Mouse (Mus musculus): ENCODE data around the gene Cadm4. TPM values are rescaled to one million over a fixed set of nuclear protein-coding genes. Genes with fewer than 3 reads are reported as not detected.

Cadm4 gene
- total and polyA plus RNA-seq, 3 experiments, result 0.16 to 0.59 (median 0.36) TPM

DNA sequence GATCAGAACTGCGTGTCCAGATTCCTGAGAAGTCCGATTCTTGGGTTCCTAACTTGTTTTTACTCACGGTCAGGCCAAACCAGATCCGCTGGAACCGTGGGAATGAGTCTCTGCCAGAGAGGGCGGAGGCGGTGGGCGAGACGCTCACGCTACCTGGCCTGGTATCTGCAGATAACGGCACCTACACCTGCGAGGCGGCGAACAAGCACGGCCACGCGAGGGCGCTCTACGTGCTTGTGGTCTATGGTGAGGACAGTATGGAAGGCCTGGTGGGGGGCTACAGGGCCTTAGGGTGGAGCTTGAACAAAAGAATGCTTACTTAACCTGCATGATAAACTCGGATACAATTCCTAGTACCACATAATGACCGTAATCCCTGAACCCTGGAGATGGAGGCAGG lies 19.7 kb downstream of the Cadm4 start:
- peaks cover 9% of the 10 kb centered on the region for H3K27me3 ChIP-seq (replicated peaks)

DNA sequence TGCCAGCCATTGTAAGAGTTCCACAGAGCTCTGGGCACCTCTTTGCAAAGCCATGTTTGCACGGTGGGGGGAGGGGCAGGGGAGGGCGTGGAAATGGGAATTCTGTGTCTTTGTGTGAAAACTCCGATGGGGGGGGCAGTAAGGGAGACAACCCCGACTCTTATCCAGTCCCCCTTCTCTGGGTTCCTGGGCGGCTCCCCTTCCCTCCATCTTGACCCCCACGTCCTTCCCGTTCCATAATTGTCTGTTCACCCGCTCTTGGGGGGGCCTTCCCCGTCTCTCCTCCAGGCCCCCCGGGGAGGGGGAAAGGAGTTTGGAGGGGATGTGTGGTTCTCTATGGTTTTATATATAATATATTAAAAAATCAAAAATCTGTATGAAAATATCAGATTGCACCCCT lies 22.2 kb downstream of the Cadm4 start:
- H3K27me3 ChIP-seq (replicated peaks), result peaks cover 5% of the 10 kb centered on the region
- dilution Hi-C loops (cut with MboI; ENCODE audit: extremely low pct_ligation_motif_present, extremely low pct_unique_long_range_greater_than_20kb, low sequenced_read_pairs), result no loop called here
- TF ChIP-seq MAX (IDR thresholded peaks at IDR 0.05; ENCODE audit: low read length), result no peak
- no peak for TF ChIP-seq MEF2A (IDR thresholded peaks at IDR 0.05; ENCODE audit: borderline replicate concordance, low read depth, low read length)
- TF ChIP-seq SMC3 (IDR thresholded peaks at IDR 0.05; ENCODE audit: low read depth, low read length), result no peak

More for the DNA sequence above, 19.7 kb downstream of the Cadm4 start:
- Histone ChIP-seq H3K4me2 (ENCODE audit: insufficient read depth, low read depth, poor library complexity, severe bottlenecking) (no peak overlapping the region), H3K9ac (ENCODE audit: insufficient read depth, low read depth) (no peak overlapping the region), H3K4me3 (replicated peaks in 1 of 3; ENCODE audit: low read depth in 2 of 3, low read length in 2 of 3, poor library complexity in 1 of 3) (no peak overlapping the region), H3K4me1 (ENCODE audit: control insufficient read depth in 1 of 2, insufficient read depth in 2 of 2) (peaks cover 0 to 27% of the 10 kb centered on the region in 2 experiments; a peak in 2 of 4 replicates), H3K36me3 (replicated peaks in 1 of 2; ENCODE audit: control insufficient read depth in 1 of 2, insufficient read depth in 1 of 2, low read length in 1 of 2) (peaks cover 0 to 3% of the 10 kb centered on the region in 2 experiments), H3K27ac (ENCODE audit: insufficient read depth, low read depth) (no peak overlapping the region), H3K79me2 (replicated peaks; ENCODE audit: control insufficient read depth, extremely low read depth, insufficient read depth, poor library complexity, severe bottlenecking) (0 out of 2 replicates have a peak, but pooled peaks cover 2% of the 10 kb centered on the region), H3K9me3 (replicated peaks; ENCODE audit: low read length) (peaks cover 10% of the 10 kb centered on the region)
- DNase-seq (ENCODE audit: extremely low read depth), result no peak
- dilution Hi-C loops (cut with MboI; ENCODE audit: extremely low pct_ligation_motif_present, extremely low pct_unique_long_range_greater_than_20kb, low sequenced_read_pairs) (no loop called here), in situ Hi-C loops (cut with MboI; ENCODE audit: low pct_ligation_motif_present, low pct_unique_long_range_greater_than_20kb, low sequenced_read_pairs) (no loop called here)
- no peak for TF ChIP-seq TCF12 (IDR thresholded peaks at IDR 0.05; ENCODE audit: low read depth, low read length)
- no peak for TF ChIP-seq MAZ (IDR thresholded peaks at IDR 0.05; ENCODE audit: low read depth, low read length)
- TF ChIP-seq ELF1 (IDR thresholded peaks at IDR 0.05; ENCODE audit: low read depth, low read length), result no peak
- no peak for TF ChIP-seq POLR2AphosphoS2 (IDR thresholded peaks at IDR 0.05; ENCODE audit: low read depth, low read length)
- no peak for TF ChIP-seq UBTF (IDR thresholded peaks at IDR 0.05; ENCODE audit: low read depth, low read length)
- TF ChIP-seq ZMIZ1 (IDR thresholded peaks at IDR 0.05; ENCODE audit: low read depth, low read length), result no peak
- no peak for TF ChIP-seq USF2 (conservative IDR thresholded peaks at IDR 0.05; ENCODE audit: low read depth, low read length)
- TF ChIP-seq CHD2 (IDR thresholded peaks at IDR 0.05; ENCODE audit: low read length), result no peak
- no peak for TF ChIP-seq ETS1 (conservative IDR thresholded peaks at IDR 0.05; ENCODE audit: low read depth, low read length)
- TF ChIP-seq CHD1 (IDR thresholded peaks at IDR 0.05; ENCODE audit: low read depth, low read length), result no peak
- TF ChIP-seq MEF2A (IDR thresholded peaks at IDR 0.05; ENCODE audit: borderline replicate concordance, low read depth, low read length), result no peak
- TF ChIP-seq IRF4 (IDR thresholded peaks at IDR 0.05; ENCODE audit: low read depth, low read length), result no peak
- TF ChIP-seq BHLHE40 (IDR thresholded peaks at IDR 0.05; ENCODE audit: low read depth, low read length), result no peak
- no peak for TF ChIP-seq ZNF384 (IDR thresholded peaks at IDR 0.05; ENCODE audit: low read depth, low read length)
- no peak for TF ChIP-seq POLR2A (IDR thresholded peaks at IDR 0.05; ENCODE audit: low read depth, low read length)
- no peak for TF ChIP-seq SMC3 (IDR thresholded peaks at IDR 0.05; ENCODE audit: low read depth, low read length)
- no peak for TF ChIP-seq JUND (conservative IDR thresholded peaks at IDR 0.05; ENCODE audit: low read depth, low read length)

More for the DNA sequence above, 22.2 kb downstream of the Cadm4 start:
- H3K27ac ChIP-seq (ENCODE audit: insufficient read depth, low read depth), result no peak overlapping the region
- H3K4me1 ChIP-seq (ENCODE audit: control insufficient read depth in 1 of 2, insufficient read depth in 2 of 2), result peaks cover 0 to 26% of the 10 kb centered on the region in 2 experiments; a peak in 2 of 4 replicates
- H3K79me2 ChIP-seq (replicated peaks; ENCODE audit: control insufficient read depth, extremely low read depth, insufficient read depth, poor library complexity, severe bottlenecking), result 0 out of 2 replicates have a peak, but pooled peaks cover 2% of the 10 kb centered on the region
- H3K4me3 ChIP-seq (replicated peaks in 1 of 3; ENCODE audit: low read depth in 2 of 3, low read length in 2 of 3, poor library complexity in 1 of 3), result no peak overlapping the region
- in situ Hi-C loops (cut with MboI; ENCODE audit: low pct_ligation_motif_present, low pct_unique_long_range_greater_than_20kb, low sequenced_read_pairs), result no loop called here
- peaks cover 0 to 3% of the 10 kb centered on the region in 2 experiments for H3K36me3 ChIP-seq (replicated peaks in 1 of 2; ENCODE audit: control insufficient read depth in 1 of 2, insufficient read depth in 1 of 2, low read length in 1 of 2)
- no peak overlapping the region for H3K4me2 ChIP-seq (ENCODE audit: insufficient read depth, low read depth, poor library complexity, severe bottlenecking)
- H3K9ac ChIP-seq (ENCODE audit: insufficient read depth, low read depth), result no peak overlapping the region
- peaks cover 10% of the 10 kb centered on the region for H3K9me3 ChIP-seq (replicated peaks; ENCODE audit: low read length)
- no peak for DNase-seq (ENCODE audit: extremely low read depth)
